Mouse (Mus musculus): ENCODE data around the gene Tex9.
"Not testable (repeated sequence)": the region's sequence is repeated elsewhere in the genome, so short reads cannot be mapped to it uniquely, and the experiment has no call there.

Gene Tex9

DNA sequence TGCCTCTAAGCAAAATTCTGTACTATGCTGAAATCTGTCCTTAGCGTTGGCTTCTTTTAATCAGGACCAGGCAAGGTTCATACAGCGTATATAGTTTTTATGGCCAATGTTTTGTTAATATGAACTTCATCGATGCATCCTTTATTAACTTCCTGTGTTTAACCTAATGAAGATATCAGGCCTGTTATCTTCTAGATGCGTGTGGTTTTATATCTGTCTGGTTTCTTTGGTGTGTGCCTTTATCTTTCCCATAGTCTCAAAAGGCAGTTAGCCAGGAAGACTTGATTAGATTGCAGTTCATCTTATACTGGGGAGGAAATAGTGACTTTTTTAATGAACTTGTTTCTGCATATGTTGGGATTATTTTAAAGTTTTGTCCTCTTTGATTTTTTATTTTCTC, 51.7 kb downstream of the Tex9 start:
- in situ Hi-C loops (cut with MseI, MboI): no loop called here

DNA sequence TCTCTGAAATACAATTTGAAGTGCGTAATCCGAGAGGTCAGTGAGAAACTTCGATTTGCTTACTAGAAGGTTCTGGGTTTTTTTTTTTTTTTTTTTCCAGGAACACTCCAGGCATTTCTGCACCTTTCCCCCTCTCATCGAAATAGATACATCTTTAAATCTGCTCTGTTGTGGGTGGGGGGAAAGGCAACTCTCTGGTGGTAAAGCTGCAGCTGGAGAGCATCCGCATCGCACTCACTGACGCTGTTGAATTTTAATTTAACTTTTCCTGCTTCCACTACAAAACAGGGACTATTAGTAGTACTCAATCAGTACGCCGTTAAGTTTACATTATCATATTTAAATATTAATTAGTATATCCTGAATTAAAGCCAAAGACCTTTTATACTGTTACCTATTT, 53.3 kb downstream of the Tex9 start:
- in situ Hi-C loops (cut with MseI, MboI): no loop called here

DNA sequence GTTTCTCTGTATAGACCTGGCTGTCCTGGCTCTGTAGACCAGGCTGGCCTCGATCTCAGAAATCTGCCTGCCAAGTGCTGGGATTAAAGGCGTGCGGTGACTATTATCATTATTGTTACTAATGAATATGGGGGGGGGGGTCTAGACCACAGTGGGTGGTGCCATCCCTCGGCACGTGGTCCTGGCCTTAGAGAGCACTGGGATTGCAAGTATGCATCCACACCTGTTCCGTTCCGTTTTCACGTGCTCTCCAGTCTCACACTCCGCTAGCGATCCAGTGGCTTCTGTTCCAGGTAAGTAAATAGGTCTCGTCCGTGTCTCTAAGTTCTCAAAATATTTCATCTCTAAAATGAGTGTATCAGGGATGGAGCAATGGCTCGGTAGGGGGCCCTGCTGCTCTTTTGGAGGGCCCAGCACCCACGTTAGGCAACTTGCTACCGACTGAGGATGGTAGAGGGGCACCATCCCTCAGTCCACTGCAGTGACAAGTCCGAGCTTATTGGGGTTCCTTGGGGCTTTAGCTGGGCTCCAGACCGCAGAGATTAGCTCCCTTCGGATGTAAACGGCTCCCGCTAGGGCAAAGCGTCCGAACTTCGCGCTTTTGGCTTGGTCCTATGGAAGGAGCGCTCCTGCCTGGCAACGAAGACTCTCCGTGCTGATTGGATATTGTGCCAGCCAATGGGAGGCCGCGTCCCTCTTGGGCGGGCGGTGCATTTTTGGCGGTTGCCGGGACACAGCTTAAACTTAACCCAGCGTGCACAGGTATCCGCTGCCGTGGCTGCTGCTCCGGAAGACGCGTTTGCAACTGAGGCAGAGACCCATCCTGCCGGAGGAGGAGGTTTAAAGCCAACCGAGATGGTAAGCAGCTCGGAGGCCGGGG, 54.0 kb downstream of the Tex9 start, which contains the start of gene Mns1:
Gene Mns1 (plus strand): TSS at position 190 of the 880 bp plus-strand sequence.
- in situ Hi-C loops (cut with MseI, MboI): no loop called here

GRCm38 (mm10) chr9:72434876-72435275, 57.1 kb downstream of the Tex9 start:
- in situ Hi-C loops (cut with MseI, MboI): no loop called here

GRCm38 (mm10) chr9:72427861-72428260, 64.2 kb downstream of the Tex9 start:
- in situ Hi-C loops (cut with MseI, MboI): no loop called here

- in situ Hi-C loops (cut with MseI, MboI): no loop called here
Observed at GRCm38 (mm10) chr9:72425300-72425850, 66.6 kb downstream of the Tex9 start.

GRCm38 (mm10) chr9:72422753-72423152, 69.3 kb downstream of the Tex9 start:
- in situ Hi-C loops (cut with MseI, MboI): no loop called here

DNA sequence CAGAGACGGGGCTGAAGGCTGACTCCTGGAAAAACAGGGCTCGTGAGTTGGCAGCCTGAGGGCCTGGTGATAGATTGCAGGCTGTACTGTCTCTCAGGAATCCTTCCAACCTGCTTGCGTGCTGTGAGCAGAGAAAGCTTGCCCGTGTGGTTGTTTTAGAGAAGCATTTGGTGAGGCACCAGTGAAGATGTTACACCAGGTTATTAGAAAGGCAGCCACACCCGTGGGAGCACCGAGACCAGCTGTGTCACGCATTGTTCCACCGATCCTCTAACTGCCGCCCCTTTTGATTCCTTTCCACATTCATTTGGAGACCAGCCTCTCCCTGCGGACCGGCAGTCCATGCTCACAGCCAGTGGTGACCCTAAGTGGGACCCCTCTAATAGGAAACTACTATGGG, 69.7 kb downstream of the Tex9 start:
- in situ Hi-C loops (cut with MseI, MboI): no loop called here

DNA sequence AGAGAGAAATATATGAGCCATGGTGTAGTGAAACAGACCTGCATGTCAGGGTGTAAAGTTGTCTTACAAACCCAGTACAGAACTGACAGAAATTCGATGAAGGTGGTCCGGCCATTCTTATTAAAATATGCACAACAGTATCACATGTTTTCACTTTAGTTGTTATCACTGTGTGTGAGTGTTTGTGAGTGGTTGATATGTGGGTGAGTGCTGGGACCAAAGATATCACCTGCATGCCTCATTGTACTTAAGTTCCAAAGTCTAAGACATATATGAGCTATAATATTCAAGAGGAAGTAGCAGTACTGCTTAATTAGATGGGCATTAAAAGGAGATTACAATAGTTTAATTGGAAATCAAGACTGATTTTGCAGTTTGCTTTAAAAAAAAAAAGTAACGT, 71.5 kb downstream of the Tex9 start:
- in situ Hi-C loops (cut with MseI, MboI): no loop called here

DNA sequence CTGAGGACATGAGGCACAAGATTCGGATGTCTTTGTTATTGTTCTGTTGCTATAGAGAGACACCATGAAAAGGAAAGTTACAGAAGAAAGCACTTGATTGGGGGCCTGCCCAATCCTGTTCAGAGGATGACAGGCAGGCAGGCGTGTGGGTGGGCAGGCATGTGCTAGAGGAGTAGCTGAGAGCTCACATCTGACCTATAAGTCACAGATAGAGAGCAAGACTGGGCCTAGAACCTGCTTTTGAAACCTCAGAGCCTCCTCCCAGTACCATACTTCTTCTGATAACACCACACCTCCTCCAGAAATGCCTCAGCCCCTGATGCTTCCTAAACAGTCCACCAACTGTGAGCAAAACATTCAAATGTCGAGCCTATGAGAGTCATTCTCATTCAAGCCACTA, 73.6 kb downstream of the Tex9 start:
- in situ Hi-C loops (cut with MseI, MboI): no loop called here

DNA sequence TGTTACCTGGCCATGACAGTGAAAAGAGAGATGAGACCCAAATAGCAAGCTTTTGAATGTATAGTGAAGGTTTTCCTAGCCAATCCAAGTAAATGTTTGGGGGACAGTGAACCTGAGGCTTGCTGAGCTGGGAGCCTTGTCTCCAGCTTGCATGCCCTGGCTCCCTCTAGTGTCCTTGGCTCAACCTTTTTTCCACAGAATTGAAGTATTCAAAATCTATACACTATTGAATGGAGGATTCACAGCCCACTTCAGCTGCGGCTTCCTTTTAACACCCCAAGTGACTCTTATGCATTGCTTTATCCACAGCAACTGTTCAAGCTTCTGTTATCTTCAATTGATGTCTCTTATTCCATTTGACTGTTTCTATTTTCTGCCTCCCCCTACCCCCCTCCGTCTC, 80.3 kb downstream of the Tex9 start:
- in situ Hi-C loops (cut with MseI, MboI): no loop called here

DNA sequence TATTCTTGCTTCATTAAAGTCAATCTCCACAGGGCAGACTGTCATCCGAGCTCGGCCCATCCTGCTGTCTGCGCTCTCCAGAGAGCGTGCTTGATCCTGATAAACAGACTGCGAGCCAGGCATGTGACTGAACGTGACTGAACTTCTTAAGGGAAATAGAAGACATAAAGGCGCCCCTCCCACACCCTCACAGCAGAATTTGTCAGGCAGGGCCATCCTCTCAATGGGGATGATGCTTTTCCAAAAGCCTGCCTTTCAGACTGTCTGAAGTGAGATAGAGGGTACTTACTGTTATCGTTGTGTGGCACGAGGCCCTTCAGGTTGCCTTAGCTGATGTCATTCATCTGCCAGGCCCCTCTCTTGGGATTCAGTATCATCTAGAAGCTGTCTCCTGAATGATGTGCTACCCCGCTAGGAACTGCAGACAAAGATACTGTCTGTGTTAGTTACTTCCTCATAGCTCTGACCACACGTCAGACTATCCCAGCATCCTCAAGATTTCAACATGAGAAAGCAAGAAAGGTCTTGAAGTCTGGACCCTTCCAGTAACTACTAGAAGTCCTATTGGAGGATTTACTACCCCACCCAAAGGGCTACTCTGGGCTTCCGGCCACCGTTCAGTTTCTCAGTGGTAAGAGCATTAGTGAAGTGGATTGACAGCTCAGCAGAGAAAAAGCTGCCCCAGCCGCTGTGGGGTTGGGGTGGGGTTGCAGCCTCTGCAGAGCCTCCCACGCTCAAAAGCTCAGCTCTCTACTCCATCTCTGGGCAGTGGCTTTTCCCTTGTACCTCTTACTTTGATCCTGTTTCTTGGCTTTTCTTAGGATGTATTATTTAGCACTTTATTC, 82.4 kb downstream of the Tex9 start:
- in situ Hi-C loops (cut with MseI, MboI): no loop called here

DNA sequence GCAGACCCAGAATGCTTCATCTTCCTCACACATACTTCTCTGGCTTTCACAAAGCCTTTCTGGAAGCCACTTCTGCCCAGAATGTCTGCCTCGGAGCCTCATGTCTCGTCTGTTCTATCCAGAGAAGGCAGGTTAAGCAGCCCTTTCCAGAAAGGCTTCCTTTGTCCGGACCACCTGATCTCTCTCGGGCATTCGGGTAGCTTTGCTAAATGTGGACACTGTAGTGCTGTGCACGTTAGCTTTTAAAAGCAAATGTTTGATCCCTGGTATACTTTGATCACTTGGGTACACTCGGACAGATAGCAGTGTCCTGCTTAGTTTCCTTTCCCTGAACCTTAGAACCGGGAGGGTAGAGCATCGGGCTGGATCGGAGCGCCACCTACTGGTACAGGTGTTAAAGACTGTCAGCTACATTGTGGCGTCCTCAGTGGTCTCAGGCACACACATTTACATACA, 83.9 kb downstream of the Tex9 start:
- in situ Hi-C loops (cut with MseI, MboI): no loop called here

DNA sequence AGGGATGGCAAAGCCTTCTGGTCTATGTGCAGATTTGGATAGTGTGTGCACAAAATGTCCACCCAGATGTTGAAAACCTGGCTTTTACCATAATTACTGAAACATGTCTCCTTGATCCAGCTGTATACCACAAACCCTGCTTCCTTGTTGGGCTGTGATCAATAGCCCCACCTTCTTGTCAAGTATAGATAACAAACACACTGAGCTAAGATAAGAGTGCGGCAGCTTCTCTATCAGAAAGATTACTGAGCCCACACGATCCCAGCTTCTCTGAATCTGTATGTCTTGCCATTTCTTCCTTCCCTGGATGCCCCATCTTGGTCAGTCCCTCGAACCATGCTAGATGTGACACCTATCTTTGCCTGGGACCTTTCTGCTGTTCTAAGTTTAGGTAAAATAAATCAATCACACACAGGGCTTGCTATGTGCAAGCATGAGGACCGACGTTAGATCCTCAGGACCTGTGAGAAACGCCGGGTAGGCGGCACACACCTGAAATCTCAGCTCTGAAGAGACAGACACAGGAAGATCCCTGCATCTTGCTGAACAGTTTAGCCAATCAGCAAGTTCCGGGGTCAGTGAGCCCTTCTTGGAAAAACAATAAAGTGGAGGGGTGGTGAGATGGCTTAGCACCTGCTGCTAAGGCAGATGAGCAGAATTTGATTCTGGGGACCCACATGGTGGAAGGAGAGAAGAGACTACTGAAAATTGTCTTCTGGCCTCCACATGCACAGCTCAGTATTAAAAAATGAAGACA, 86.0 kb downstream of the Tex9 start:
- in situ Hi-C loops (cut with MseI, MboI): no loop called here

DNA sequence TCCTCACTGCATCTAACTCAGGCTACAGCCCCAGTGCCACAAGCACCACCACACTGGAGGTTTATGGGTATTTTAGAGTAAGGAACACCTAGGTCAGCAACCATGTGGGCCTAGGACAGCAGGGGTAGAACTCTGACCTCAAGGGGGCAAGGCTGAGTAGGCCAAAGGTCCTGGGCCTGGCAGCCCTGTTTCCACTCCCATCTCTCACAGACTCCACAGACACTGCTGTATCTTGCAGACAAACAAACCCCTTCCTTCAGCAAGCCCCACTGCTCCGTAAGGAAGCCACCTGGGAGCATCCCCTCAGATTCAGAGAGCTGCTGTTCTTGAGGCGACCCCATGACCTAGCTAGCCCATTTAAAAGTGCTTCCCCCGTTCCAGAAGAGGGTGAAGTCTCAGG, 87.1 kb downstream of the Tex9 start:
- in situ Hi-C loops (cut with MseI, MboI): no loop called here

DNA sequence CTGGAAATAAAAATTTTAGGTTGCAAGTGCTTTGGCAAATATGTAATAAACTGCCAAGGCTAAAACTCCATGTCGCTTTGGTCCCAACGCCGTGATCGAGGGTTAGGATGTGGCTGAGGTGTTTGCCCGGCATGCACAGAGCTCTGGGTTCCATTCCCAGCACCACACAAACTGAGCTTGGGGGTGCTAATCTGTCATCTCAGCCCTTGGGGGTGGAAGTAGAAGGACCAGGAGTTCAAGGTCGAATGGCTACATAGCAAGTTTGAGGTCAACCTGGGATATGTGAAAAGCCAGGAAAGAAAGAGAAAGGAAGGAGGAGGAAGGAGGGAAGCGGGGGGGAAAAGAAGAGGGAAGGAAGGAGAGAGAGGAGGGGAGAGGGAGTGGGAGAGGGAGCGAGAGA, 87.6 kb downstream of the Tex9 start:
- in situ Hi-C loops (cut with MseI, MboI): no loop called here

DNA sequence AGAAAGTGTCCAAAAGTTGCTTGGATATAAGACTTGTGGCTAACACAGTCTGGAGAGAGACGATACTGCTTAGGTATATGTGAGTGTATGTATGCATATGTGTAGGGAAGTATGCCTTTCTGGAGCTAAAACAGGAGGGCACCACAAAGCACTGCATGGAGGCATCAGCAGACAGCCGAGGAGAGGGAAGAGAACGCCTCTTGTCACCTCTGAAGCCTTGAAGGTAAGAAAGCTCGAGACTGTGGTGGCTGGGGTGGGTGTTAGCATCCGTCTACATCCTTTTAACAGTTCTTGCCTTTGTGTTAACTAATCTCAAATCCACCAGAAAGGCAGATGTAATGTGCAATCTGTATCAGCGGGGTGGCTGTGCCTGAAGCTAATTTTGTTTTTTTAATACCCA, 88.6 kb downstream of the Tex9 start:
- in situ Hi-C loops (cut with MseI, MboI): no loop called here

DNA sequence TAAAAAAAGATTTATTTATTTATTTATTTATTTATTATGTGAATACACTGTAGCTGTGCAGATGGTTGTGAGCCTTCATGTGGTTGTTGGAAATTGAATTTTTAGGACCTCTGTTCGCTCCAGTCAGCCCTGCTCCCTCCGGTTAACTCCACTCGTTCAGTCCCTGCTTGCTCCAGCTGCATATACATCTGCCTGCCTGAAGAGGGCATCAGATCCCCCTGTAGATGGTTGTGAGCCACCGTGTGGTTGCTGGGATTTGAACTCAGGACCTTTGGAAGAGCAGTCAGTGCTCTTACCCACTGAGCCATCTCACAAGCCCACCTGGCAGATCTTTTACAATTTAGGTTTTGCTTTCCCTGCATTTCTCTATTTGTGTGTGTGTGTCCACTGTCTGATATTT, 90.2 kb downstream of the Tex9 start:
- in situ Hi-C loops (cut with MseI, MboI): not testable (repeated sequence)

All from mouse trophoblast stem cell (cell line).